Mouse (Mus musculus): Measurements from ENCODE around the gene Scgb1b7. TPM values are rescaled to one million over a fixed set of nuclear protein-coding genes. Genes with fewer than 3 reads are reported as not detected.

Gene Scgb1b7
- total RNA-seq (2023): not detected in 2 replicates

GRCm38 (mm10) chr7:31712365-31712764, at the start of gene Scgb1b7:
TSS of gene Scgb1b7 (plus strand) at chr7:31712665.

GRCm38 (mm10) chr7:31705657-31706056, 6.8 kb upstream of the Scgb1b7 start, which contains the start of gene Scgb2b7:
TSS of gene Scgb2b7 (minus strand) at chr7:31705757.

Other genes with a start within 250 kb of the Scgb1b7 start
- gene Scgb2b7, start 6.9 kb upstream of the Scgb1b7 start, total RNA-seq (2023): not detected in 2 replicates